Mouse (Mus musculus) embryonic fibroblast, embryonic 13.5 days (primary cell): ENCODE data around the gene Sox4. TPM values are rescaled to one million over a fixed set of nuclear protein-coding genes. Genes with fewer than 3 reads are reported as not detected.
A peak's percentile ranks its signal among the peaks of the same experiment; 100 is the strongest.

Source experiments
- H3K27ac ChIP-seq: 2 replicates; pipeline ENCODE4 v1.5.1; 2012; ENCODE audit warnings: low read length, control low read depth, inconsistent platforms; ENCODE audit not compliant: insufficient read depth
- H3K4me1 ChIP-seq: 2 replicates; pipeline ENCODE4 v1.6.1; 2011; ENCODE audit warnings: low read length; ENCODE audit not compliant: control insufficient read depth, insufficient read depth
- H3K4me3 ChIP-seq: 2 replicates; pipeline ENCODE4 v1.5.1; 2011; ENCODE audit warnings: mild to moderate bottlenecking, control low read depth, low read length; ENCODE audit not compliant: insufficient read depth
- CTCF ChIP-seq: IDR thresholded peaks from 2 replicates; pipeline ENCODE4 v1.5.1; 2011; ENCODE audit warnings: mild to moderate bottlenecking, control low read depth, low read length, moderate library complexity, borderline replicate concordance; ENCODE audit not compliant: insufficient read depth
- POLR2A ChIP-seq: IDR thresholded peaks from 2 replicates; pipeline ENCODE4 v1.6.1; 2011; ENCODE audit warnings: low read depth, mild to moderate bottlenecking, control low read depth, low read length, moderate library complexity
- polyA plus RNA-seq: library from polyadenylated mRNA; stranded (reverse); fragments of >200 nt; gene quantifications from 2 replicates; pipeline ENCODE4 v1.2.4, GENCODE M21; 2011; ENCODE audit warnings: low read depth; ENCODE audit not compliant: missing spikeins, insufficient read length

Sox4 gene
- polyA plus RNA-seq, 1 experiment: 116 TPM

- TF ChIP-seq POLR2A (no peak; the same call in 1 of the 2 replicates), CTCF (peak; percentile 99)
- peak overlapping the region; percentile 85; the same call in 1 of the 2 replicates for H3K27ac ChIP-seq
- no peaks in the 10 kb centered on the region for H3K4me1 ChIP-seq
Observed at GRCm38 (mm10) chr13:28957765-28958164, 4.3 kb upstream of the Sox4 start.

GRCm38 (mm10) chr13:28952576-28953571 is 639 bp downstream of the Sox4 start:
- TF ChIP-seq CTCF: no peak
- no peak; the same call in 1 of the 2 replicates for TF ChIP-seq POLR2A
- peaks cover 3% of the 10 kb centered on the region; the same call in 1 of the 2 replicates for H3K4me1 ChIP-seq
- H3K4me3 ChIP-seq: peak overlapping the region; percentile 73
- H3K27ac ChIP-seq: peak overlapping the region; percentile 97

More at GRCm38 (mm10) chr13:28957765-28958164, 4.3 kb upstream of the Sox4 start:
- peak overlapping the region; percentile 45 for H3K4me3 ChIP-seq

GRCm38 (mm10) chr13:28951691-28952575 is 1.6 kb downstream of the Sox4 start:
- H3K4me3 ChIP-seq: peak overlapping the region; percentile 73
- no peak; the same call in none of the 2 replicates for TF ChIP-seq POLR2A
- no peak for TF ChIP-seq CTCF
- H3K27ac ChIP-seq: peak overlapping the region; percentile 97
- H3K4me1 ChIP-seq: peaks cover 4% of the 10 kb centered on the region; the same call in 1 of the 2 replicates

- no peak for TF ChIP-seq CTCF
- TF ChIP-seq POLR2A: 0 out of 2 replicates have a peak, but pooled peaks have one; percentile 6
- Histone ChIP-seq H3K4me3 (peak overlapping the region; percentile 73), H3K4me1 (peaks cover 4% of the 10 kb centered on the region; the same call in 1 of the 2 replicates), H3K27ac (peak overlapping the region; percentile 97)
Observed at GRCm38 (mm10) chr13:28950623-28951491, 2.7 kb downstream of the Sox4 start.

- H3K4me1 ChIP-seq: peaks cover 4% of the 10 kb centered on the region; the same call in 1 of the 2 replicates
- peak overlapping the region; percentile 97 for H3K27ac ChIP-seq
- peak overlapping the region; percentile 73 for H3K4me3 ChIP-seq
- TF ChIP-seq POLR2A (no peak), CTCF (no peak)
Observed at GRCm38 (mm10) chr13:28950266-28950622, 3.3 kb downstream of the Sox4 start.

- H3K4me3 ChIP-seq: peak overlapping the region; percentile 59
- peaks cover 4% of the 10 kb centered on the region; the same call in 1 of the 2 replicates for H3K4me1 ChIP-seq
- H3K27ac ChIP-seq: peak overlapping the region; percentile 4; the same call in 1 of the 2 replicates
- TF ChIP-seq POLR2A: no peak
- no peak for TF ChIP-seq CTCF
Observed at GRCm38 (mm10) chr13:28949279-28949915, 4.1 kb downstream of the Sox4 start.

- Histone ChIP-seq H3K27ac (peak overlapping the region; percentile 57), H3K4me1 (peaks cover 4% of the 10 kb centered on the region; the same call in 1 of the 2 replicates), H3K4me3 (peak overlapping the region; percentile 21)
- peak; percentile 43; the same call in 1 of the 2 replicates for TF ChIP-seq POLR2A
- no peak for TF ChIP-seq CTCF
Observed at GRCm38 (mm10) chr13:28948541-28948940, 5.0 kb downstream of the Sox4 start.

- Histone ChIP-seq H3K4me3 (peak overlapping the region; percentile 21; the same call in 1 of the 2 replicates), H3K4me1 (peaks cover 4% of the 10 kb centered on the region; the same call in 1 of the 2 replicates), H3K27ac (peak overlapping the region; percentile 57)
- TF ChIP-seq POLR2A (no peak; the same call in 1 of the 2 replicates), CTCF (no peak)
Observed at GRCm38 (mm10) chr13:28947740-28948441, 5.6 kb downstream of the Sox4 start.
